Mouse (Mus musculus): ENCODE measurements around the gene Tomm40.

Gene Tomm40

DNA sequence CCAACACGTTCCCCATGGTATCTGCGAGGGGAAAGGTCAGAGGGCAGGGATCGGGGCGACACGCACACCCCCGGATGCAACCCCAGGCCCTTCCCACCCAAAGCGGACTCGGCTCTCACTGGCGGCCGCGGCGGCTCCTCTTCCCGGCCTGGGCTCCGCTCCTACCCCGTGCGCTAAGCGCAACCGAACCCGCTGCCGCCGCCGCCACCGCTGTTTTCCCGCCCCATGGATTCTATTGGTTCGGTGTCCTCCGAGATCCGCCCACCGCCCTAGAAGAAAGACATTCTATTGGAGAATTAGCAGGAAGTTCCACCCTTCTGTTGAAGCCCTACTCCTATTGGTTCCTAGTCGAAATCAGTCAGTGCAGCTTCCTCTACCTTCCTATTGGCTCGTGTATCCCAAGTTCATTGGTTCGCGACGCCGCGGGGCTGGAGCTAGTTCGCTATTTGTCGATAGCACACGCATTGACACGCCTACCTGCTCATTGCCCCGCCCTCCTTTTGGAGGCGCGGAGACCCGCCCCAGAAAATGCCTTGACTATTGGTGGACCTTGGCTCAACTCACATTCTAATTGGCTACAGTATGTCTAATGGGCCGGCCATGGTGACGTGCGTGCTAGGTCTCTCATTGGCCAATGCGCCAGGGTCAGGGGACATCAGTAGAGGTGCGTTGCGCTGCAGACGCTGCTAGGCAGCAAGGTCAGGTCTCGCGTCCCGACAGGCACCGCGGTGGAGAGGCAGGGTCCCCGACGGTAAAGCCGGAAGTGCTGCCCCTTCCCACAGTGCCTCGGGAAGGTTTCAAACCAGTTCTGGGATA lies at the start of gene Tomm40:
Tomm40 (minus strand) TSS at position 200 of the 816 bp plus-strand sequence.
- DNase-seq (ENCODE audit: low read depth): peak; percentile 100

DNA sequence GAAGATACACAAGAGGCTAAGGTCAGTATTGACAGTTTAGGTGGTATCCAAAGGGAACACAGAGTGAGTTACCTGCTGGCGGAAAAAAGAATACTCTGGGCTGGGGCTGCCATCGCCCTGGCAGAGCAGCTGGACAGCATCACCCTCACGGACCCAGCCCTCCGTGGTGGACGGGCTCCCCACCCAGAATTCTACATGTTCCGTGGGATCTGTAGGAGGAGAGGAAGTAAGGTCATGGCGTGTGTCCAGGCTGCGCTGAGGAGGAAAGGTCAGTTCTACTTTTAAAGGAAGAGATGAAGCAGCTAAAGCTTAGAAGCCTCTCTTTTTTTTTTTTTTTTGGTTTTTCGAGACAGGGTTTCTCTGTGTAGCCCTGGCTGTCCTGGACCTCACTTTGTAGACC lies 49.3 kb upstream of the Tomm40 start:
- no peak for DNase-seq (ENCODE audit: low read depth)

- DNase-seq (ENCODE audit: low read depth): no peak
These were observed 48.7 kb upstream of the Tomm40 start for GRCm38 (mm10) chr7:19763829-19764477.

- no peak for DNase-seq (ENCODE audit: low read depth)
These were observed 47.0 kb upstream of the Tomm40 start for GRCm38 (mm10) chr7:19762283-19762682.

DNA sequence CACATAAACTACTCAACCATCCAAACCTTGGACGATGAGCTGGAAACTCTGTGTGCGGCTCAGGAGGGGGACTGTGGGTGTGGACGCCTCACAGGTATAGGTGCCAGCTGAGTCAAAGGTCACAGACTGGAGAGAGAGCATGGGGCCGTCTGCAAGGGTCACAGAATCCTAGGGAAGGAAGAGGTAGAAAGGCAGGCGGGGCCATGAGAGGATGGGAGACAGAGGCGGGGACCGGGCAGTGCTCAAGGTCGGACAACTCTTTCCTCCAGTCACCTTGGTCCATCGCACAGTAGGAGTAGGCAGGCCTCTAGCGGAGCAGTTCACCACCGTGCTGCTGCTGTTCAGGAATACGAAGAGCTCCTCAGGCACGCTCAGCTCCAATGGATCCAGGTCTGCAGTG lies 44.8 kb upstream of the Tomm40 start:
- DNase-seq (ENCODE audit: low read depth): no peak

DNA sequence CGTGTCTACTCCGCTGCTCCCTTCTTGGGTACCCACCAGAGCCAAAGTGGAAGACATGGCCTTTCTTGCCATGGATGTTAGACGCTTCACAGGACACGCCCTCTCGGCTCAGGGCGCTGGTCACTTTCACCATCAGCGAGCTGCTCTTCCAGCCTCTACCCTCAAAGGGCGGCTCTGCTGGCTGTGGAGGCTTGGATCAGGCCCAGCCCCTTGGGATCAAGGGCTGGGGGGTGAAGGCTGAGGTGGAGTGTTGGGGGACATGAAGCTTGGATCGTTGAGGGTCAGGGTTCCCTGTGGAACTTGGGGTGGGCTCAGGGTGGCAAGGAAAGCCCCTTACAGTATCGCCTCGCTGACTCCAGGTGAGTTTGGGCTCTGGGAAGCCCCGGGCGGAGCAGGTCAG lies 43.4 kb upstream of the Tomm40 start:
- DNase-seq (ENCODE audit: low read depth): no peak

DNA sequence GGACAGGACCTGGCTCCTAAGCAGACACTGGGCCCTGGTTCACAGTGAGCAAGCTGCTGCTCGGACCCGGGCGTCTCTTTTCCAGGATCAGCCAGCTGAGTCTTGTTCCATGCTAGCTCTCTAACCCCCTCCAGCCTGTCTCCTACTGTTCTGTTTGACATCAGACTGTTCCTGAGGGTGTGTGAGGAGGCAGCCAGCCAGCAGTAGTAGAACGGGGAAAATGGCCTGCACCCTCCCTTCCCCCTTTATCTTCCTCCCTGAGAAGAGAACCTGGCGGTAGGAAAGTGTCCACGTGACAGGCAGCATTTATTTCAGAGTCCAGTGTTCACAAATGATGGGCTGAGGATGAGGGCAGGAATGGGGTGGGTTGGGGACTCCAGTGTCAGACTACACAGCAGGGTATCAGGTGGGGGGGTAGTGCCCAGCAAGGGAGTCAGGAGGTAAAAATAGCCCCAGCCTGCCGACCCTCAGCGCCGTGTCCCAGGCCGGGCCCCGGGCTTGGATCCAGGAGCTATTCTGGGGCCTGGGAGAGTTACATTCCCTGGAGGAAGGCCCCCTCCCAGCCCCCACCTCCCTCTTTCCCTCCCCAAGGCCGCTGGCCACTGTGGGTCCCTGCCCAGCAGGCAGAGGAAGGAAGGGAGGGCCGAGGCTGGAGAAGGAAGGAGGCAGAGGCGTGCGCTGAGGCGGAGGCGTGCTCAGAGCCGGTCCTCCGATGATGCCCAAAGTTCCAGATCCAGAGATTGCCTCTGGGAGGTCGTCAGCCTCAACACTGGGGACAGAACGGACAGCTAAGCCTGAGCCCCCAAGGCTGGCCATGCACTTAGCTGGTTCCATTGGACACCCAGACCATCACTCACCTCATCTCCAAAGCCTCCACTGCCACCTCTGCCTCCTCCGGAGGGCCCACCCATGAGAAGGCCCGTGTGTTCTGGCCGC lies 40.9 kb upstream of the Tomm40 start:
- no peak for DNase-seq (ENCODE audit: low read depth)

DNA sequence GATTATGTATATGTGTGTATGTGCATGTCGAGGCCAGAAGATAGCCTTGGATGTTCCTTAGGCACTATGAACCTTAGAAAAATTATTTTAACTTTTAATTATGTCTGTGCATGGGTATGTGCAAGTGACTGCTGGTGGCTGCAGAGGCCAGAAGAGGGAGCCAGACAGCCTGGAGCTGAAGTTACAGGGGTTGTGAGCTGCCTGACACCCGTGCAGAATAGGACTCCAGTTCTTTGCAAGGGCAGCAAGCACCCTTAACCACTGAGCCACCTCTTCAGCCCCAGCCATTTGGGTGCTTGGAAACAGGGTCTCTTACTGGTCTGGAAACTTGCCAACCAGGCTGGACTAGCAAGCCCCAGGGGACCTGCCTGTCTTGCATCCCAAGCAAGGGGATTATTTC lies 39.8 kb upstream of the Tomm40 start:
- peak; percentile 29 for DNase-seq (ENCODE audit: low read depth)

DNA sequence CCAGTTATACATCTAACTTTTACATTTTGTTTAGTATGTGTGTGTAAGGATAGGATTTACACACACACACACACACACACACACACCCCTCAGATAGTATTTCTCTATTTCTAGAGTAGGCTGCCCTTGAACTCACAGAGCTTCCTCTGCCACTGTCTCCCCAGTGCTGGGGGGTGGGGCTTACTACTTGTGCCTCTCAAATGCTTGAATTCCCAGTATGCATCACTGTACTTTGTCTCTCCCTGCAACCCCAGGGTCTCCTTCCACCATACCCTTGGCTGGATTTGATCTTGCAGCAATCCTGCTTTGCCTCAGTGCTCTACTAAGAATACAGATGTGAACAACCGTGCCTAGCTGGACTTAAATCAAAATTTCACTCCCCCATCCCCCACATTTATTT lies 38.8 kb upstream of the Tomm40 start:
- DNase-seq (ENCODE audit: low read depth): no peak

DNA sequence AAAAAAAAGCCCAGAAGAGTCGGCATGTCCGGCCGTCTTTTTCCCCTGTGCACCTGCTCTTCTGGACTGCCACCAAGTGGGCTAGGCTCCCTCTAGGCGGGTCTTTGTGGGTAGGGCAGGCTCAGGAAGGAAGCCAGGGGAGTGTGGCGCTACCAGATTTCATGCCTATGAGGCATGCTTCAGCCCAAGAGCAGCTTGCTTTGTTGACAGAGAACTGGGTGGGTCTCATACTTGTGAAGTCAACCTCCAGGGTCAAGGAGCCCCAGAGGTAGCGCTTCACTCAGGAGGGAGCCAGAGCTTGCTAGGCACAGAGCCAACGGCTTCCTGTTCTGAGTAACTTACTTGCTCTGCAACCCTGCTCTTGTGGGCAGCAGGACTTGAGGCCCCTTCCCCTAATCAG lies 38.3 kb upstream of the Tomm40 start:
- DNase-seq (ENCODE audit: low read depth): peak; percentile 83

- peak; percentile 57 for DNase-seq (ENCODE audit: low read depth)
These were observed 37.4 kb upstream of the Tomm40 start for GRCm38 (mm10) chr7:19752652-19753051.

- DNase-seq (ENCODE audit: low read depth): peak; percentile 28
These were observed 35.8 kb upstream of the Tomm40 start for GRCm38 (mm10) chr7:19751070-19751383.

DNA sequence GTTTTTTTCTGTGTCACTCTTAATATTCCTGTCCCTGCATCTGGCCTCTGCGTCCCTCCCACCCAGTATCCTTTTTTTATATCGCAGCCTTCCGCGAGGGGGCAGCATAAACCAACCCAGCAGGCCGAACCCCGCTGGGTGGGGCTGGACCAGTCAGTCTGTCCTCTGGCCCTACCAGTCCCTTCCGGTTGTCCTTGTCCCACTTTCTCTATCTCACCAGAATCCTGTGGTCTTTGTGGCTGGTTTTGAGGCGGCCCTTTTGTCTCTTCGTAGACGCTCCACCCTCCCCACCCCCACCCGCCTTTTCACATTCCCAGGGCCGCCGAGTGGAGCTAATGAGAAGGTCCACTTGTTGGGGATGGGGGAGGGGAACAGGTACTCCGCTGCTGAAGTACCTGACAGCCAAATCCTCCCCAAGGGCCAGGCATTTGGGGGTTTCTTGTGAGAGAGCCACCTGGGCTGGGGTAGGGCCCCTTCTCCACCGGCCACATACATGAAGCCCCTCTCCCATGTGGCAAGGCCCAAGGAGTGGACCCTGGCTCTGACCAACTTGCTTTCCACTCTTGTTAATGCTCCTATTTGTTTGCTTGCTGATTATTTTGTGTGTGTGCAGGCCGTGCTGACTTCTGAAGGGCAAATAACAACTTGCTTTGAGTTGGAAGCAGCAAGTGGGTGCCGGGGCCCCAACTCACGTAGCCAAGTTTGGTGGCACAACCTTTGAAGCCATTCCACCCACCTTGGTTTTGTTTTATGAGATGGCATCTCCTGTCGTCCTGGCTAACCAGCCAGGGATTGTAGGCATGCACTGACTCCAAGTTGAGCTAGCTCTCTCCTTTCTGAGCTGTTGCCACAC lies 35.2 kb upstream of the Tomm40 start, which contains the start of gene Nectin2:
Nectin2 (minus strand) TSS at position 267 of the 853 bp plus-strand sequence.
- DNase-seq (ENCODE audit: low read depth): peak; percentile 91

DNA sequence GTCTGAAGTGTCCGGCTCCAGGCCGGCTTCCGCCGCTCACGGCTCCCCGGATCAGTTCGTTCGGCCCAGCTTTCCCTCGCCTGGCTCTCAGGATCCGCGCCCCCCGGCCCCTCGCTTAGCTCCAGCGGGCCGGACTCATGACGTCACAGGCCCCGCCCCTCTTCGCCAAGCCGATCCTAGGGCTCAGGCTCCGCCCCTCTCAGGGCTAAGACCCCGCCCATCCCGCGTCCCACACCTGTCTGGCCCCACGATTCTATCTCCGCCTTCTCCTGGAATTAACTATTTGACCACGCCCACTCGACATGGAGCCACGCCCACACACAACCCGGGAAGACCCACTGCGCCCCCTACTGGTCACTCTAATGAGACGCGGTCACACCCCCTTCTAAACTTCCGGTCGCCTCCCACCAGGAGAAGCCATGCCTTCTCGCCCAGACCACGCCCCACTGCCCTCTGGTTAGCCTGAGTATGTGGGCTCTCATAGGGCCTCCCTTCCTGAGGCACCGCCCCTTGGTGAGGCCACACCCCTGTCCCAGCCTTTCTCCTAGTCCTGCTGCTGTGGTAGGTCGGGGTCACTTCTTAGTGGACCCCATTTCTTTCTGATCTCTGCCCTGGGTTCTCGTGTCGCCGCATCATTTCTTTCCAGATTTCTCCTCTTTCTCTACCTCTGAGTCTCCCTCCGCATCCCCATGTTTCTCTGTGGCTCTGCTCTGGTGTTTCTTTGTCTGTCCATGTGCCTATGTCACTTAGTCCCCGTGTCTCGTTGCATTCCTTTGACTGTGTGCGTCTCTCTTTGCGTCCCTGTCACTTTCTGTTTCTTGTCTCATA lies 34.4 kb upstream of the Tomm40 start:
- peak; percentile 97 for DNase-seq (ENCODE audit: low read depth)

GRCm38 (mm10) chr7:19748219-19749195 lies 33.3 kb upstream of the Tomm40 start:
- no peak for DNase-seq (ENCODE audit: low read depth)

- no peak for DNase-seq (ENCODE audit: low read depth)
These were observed 32.4 kb upstream of the Tomm40 start for GRCm38 (mm10) chr7:19747420-19748218.

GRCm38 (mm10) chr7:19746426-19747201 lies 31.4 kb upstream of the Tomm40 start:
- no peak for DNase-seq (ENCODE audit: low read depth)

- DNase-seq (ENCODE audit: low read depth): no peak
These were observed 30.7 kb upstream of the Tomm40 start for GRCm38 (mm10) chr7:19745971-19746370.
